Mouse (Mus musculus): ENCODE results near the gene Gm17949. TPM values are rescaled to one million over a fixed set of nuclear protein-coding genes. Genes with fewer than 3 reads are reported as not detected.
A peak's percentile ranks its signal among the peaks of the same experiment; 100 is the strongest.

Gene Gm17949
- polyA plus RNA-seq, 1 experiment from 2014 or later: 0.18 TPM

GRCm38 (mm10) chr17:56989467-56990114 is 21.7 kb upstream of the Gm17949 start:
- Histone ChIP-seq H3K9me3 (ENCODE audit: low read length) (no peaks in the 10 kb centered on the region), H3K36me3 (replicated peaks; ENCODE audit: insufficient read depth, low read length) (peaks cover 22% of the 10 kb centered on the region), H3K27me3 (ENCODE audit: insufficient read depth, low read length) (no peaks in the 10 kb centered on the region), H3K4me1 (ENCODE audit: insufficient read depth) (peaks cover 11% of the 10 kb centered on the region; the same call in 1 of the 2 replicates), H3K4me2 (ENCODE audit: low read depth, low read length) (peak overlapping the region; percentile 78), H3K27ac (ENCODE audit: low read depth) (peak overlapping the region; percentile 69), H3K9ac (replicated peaks) (peak overlapping the region; percentile 64), H3K4me3 (ENCODE audit: low read depth, low read length) (peak overlapping the region; percentile 71)
- DNase-seq (no peak), ATAC-seq (peak; percentile 91)
- TF ChIP-seq EP300 (IDR thresholded peaks at IDR 0.05; ENCODE audit: low read depth) (no peak), CTCF (IDR thresholded peaks at IDR 0.05; ENCODE audit: low read depth) (no peak)
- 2% methylated on average over 25 of the region's 25 CpGs for WGBS (ENCODE audit: insufficient replicate concordance)

- TF ChIP-seq CTCF (IDR thresholded peaks at IDR 0.05; ENCODE audit: low read depth) (no peak), EP300 (IDR thresholded peaks at IDR 0.05; ENCODE audit: low read depth) (no peak; the same call in 1 of the 2 replicates)
- peaks cover 29% of the 10 kb centered on the region for H3K36me3 ChIP-seq (replicated peaks; ENCODE audit: insufficient read depth, low read length)
- H3K27ac ChIP-seq (ENCODE audit: low read depth): peak within 1 kb of the TSS; percentile 69
- peak; percentile 98 for ATAC-seq
- peak within 1 kb of the TSS; percentile 68 for H3K9ac ChIP-seq (replicated peaks)
- H3K4me2 ChIP-seq (ENCODE audit: low read depth, low read length): peak within 1 kb of the TSS; percentile 78
- DNase-seq: peak; percentile 96
- H3K4me1 ChIP-seq (ENCODE audit: insufficient read depth): peaks cover 11% of the 10 kb centered on the region; the same call in 1 of the 2 replicates
- no peaks in the 10 kb centered on the region for H3K27me3 ChIP-seq (ENCODE audit: insufficient read depth, low read length)
- peak within 1 kb of the TSS; percentile 71 for H3K4me3 ChIP-seq (ENCODE audit: low read depth, low read length)
- H3K9me3 ChIP-seq (ENCODE audit: low read length): no peaks in the 10 kb centered on the region
- under 1% methylated on average over 52 of the region's 52 CpGs for whole genome bisulfite sequencing (ENCODE audit: insufficient replicate concordance)
Observed at GRCm38 (mm10) chr17:56990115-56990746, 21.0 kb upstream of the Gm17949 start, which contains the start of gene Clpp. Gene Clpp (plus strand): TSS chr17:56990305.

- Histone ChIP-seq H3K9ac (replicated peaks) (peak overlapping the region; percentile 68), H3K36me3 (replicated peaks; ENCODE audit: insufficient read depth, low read length) (peaks cover 36% of the 10 kb centered on the region), H3K4me1 (ENCODE audit: insufficient read depth) (peaks cover 11% of the 10 kb centered on the region; the same call in 1 of the 2 replicates), H3K4me2 (ENCODE audit: low read depth, low read length) (peak overlapping the region; percentile 78), H3K4me3 (ENCODE audit: low read depth, low read length) (peak overlapping the region; percentile 71), H3K9me3 (ENCODE audit: low read length) (no peaks in the 10 kb centered on the region), H3K27me3 (ENCODE audit: insufficient read depth, low read length) (no peaks in the 10 kb centered on the region), H3K27ac (ENCODE audit: low read depth) (no peak overlapping the region)
- TF ChIP-seq EP300 (IDR thresholded peaks at IDR 0.05; ENCODE audit: low read depth) (no peak), CTCF (IDR thresholded peaks at IDR 0.05; ENCODE audit: low read depth) (no peak)
- no peak for ATAC-seq
- DNase-seq: no peak
- 65% methylated on average over 2 of the region's 2 CpGs for WGBS (ENCODE audit: insufficient replicate concordance)
Observed at GRCm38 (mm10) chr17:56990966-56991365, 20.3 kb upstream of the Gm17949 start.

DNA sequence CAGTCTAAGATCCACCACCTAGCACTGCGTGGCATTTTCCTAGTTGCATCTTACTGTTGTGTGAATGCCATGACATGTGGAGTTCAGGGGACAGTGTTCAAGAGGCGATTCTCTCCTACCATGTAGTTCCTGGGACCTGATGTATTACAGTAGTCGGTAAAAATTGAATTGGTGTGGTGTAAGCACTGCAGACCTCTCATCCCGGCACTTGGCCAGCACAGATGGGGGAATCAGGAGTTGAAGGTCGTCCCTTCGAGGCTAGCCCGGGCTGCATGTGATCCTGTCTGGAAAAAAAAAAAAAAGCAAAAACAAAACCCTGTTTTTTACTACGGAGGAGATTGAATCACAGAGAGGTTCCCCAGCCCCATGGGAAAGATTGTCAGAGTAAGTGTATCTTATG is 16.2 kb upstream of the Gm17949 start:
- Histone ChIP-seq H3K9ac (replicated peaks) (no peak overlapping the region), H3K4me1 (ENCODE audit: insufficient read depth) (peaks cover 15% of the 10 kb centered on the region), H3K36me3 (replicated peaks; ENCODE audit: insufficient read depth, low read length) (peaks cover 42% of the 10 kb centered on the region), H3K27ac (ENCODE audit: low read depth) (no peak overlapping the region), H3K27me3 (ENCODE audit: insufficient read depth, low read length) (no peaks in the 10 kb centered on the region), H3K9me3 (ENCODE audit: low read length) (no peaks in the 10 kb centered on the region), H3K4me2 (ENCODE audit: low read depth, low read length) (no peak overlapping the region), H3K4me3 (ENCODE audit: low read depth, low read length) (no peak overlapping the region)
- TF ChIP-seq EP300 (IDR thresholded peaks at IDR 0.05; ENCODE audit: low read depth): no peak
- TF ChIP-seq CTCF (IDR thresholded peaks at IDR 0.05; ENCODE audit: low read depth): no peak
- no peak for ATAC-seq
- DNase-seq: no peak
- WGBS (ENCODE audit: insufficient replicate concordance): 82% methylated on average over 8 of the region's 8 CpGs

DNA sequence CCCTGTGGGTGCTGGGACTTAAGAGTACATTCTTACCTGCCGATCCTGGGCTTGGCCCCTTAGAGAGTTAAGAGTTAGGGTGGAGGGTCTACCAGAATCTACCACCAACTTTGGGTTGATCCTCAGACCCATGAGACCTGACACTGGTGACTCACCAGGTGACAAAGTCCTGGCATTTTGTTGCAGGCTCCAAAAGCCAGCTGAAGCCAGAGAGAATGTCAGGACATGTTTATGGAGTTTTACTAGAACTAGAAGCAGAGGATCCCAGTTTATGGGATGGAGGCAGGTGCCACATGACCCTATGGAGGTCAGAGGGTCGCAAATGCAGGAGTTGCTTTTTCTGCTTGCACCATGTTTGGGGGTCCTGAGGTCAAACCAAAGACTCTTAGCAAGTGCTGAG is 14.8 kb upstream of the Gm17949 start:
- Histone ChIP-seq H3K9ac (replicated peaks) (no peak overlapping the region), H3K4me2 (ENCODE audit: low read depth, low read length) (peak overlapping the region; percentile 70), H3K4me1 (ENCODE audit: insufficient read depth) (peaks cover 8% of the 10 kb centered on the region), H3K4me3 (ENCODE audit: low read depth, low read length) (no peak overlapping the region), H3K27ac (ENCODE audit: low read depth) (no peak overlapping the region), H3K27me3 (ENCODE audit: insufficient read depth, low read length) (no peaks in the 10 kb centered on the region), H3K9me3 (ENCODE audit: low read length) (no peaks in the 10 kb centered on the region), H3K36me3 (replicated peaks; ENCODE audit: insufficient read depth, low read length) (peaks cover 42% of the 10 kb centered on the region)
- WGBS (ENCODE audit: insufficient replicate concordance): 54% methylated on average over 2 of the region's 2 CpGs
- no peak for TF ChIP-seq CTCF (IDR thresholded peaks at IDR 0.05; ENCODE audit: low read depth)
- ATAC-seq (no peak), DNase-seq (no peak)

DNA sequence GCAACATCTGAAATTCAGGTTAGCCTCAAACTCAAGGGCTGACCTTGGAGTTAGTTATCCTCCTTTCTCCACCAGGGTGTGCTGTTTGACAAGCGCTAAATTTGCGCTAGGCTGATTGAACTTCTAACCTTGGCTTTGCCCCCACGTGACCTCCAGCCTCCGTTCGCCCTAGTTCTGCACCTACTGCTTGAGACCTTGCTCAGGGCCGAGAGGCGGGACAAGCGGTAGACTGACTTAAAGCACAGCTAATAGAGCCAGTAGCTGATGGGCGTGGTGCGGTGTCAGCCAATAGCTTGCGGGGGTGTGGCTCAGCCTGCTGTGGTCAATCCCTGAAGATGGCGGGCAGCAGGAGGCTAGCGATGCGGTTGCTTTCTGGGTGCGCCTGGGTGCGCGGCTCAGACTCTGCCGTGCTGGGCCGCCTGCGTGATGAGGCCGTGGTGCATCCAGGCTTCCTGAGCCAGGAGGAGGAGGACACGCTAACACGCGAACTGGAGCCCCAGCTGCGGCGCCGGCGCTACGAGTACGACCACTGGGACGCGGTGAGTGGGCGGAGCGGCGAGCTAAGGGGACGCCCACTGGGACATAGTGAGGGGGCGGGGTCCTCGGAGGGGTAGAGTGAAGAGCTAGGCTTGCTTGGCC is 14.1 kb upstream of the Gm17949 start, which contains the start of gene Alkbh7:
TSS of gene Alkbh7 (plus strand) at position 311 of the 639 bp plus-strand sequence.
- 0 out of 2 replicates have a peak, but pooled peaks have one; percentile 52 for TF ChIP-seq EP300 (IDR thresholded peaks at IDR 0.05; ENCODE audit: low read depth)
- peak; percentile 97 for TF ChIP-seq CTCF (IDR thresholded peaks at IDR 0.05; ENCODE audit: low read depth)
- Histone ChIP-seq H3K36me3 (replicated peaks; ENCODE audit: insufficient read depth, low read length) (peaks cover 42% of the 10 kb centered on the region), H3K27ac (ENCODE audit: low read depth) (peak within 1 kb of the TSS; percentile 77), H3K9ac (replicated peaks) (peak within 1 kb of the TSS; percentile 71), H3K27me3 (ENCODE audit: insufficient read depth, low read length) (no peaks in the 10 kb centered on the region), H3K4me3 (ENCODE audit: low read depth, low read length) (peak within 1 kb of the TSS; percentile 86), H3K9me3 (ENCODE audit: low read length) (no peaks in the 10 kb centered on the region), H3K4me1 (ENCODE audit: insufficient read depth) (peaks cover 8% of the 10 kb centered on the region), H3K4me2 (ENCODE audit: low read depth, low read length) (peak within 1 kb of the TSS; percentile 70)
- ATAC-seq (peak; percentile 100), DNase-seq (peak; percentile 96)
- under 1% methylated on average over 38 of the region's 38 CpGs for WGBS (ENCODE audit: insufficient replicate concordance)
